Mouse (Mus musculus): ENCODE results near the gene Hdac7.

GRCm38 (mm10) chr15:97746278-97746677 lies 98.0 kb downstream of the Hdac7 start:
- no peak for TF ChIP-seq CTCF (IDR thresholded peaks at IDR 0.05; ENCODE audit: low read depth, low read length)
- TF ChIP-seq TAL1 (conservative IDR thresholded peaks at IDR 0.05; ENCODE audit: low read depth, low read length): no peak
- no peak for TF ChIP-seq GATA1 (IDR thresholded peaks at IDR 0.05; ENCODE audit: borderline replicate concordance, low read length)
- TF ChIP-seq POLR2AphosphoS5 (IDR thresholded peaks at IDR 0.05; ENCODE audit: insufficient replicate concordance, low read depth, low read length): no peak
- no peak for TF ChIP-seq GATA2 (IDR thresholded peaks at IDR 0.05; ENCODE audit: borderline replicate concordance, low read depth, low read length)
